Mouse (Mus musculus): ENCODE data around the gene Pirt.

Pirt gene

DNA sequence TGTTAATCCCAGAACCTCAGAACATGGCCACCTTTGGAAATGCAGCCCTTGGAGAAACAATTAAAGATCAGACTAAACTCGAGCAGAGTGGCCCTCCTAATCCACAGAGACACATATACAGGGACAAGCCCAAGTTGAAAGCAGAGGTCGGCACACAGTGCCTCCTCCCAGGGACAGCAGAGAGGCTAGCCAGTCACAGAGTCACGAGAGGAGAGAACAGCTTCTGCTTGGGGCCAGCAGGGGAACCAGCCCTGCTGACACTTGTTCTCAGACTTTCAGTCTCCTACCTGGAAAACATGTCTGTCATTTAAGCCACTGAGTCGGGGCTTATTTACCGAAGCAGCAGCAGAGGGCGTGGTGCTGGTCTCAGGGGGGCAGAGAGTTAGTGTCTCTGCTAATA lies 34.7 kb downstream of the Pirt start:
- no peak for DNase-seq (ENCODE audit: low read depth, low spot score)

DNA sequence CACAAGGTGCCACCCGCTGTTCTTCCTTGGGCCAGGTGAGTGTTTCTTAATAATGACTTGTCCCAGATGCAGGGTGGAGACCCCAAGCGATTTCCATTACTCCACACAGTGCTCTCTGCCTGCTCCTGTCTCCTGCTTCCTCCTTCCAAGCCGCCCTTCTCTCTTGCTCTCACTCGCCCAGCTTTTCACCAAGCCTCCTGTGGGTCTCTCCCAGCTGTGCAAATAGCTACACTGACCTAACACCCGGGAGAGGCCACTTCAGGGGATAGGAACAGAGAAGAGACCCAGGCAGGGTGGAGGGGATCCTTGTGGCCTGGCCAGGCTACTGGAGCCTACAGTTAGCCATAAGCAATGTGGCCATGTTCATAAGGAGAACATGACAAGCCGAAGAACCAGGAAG lies 35.1 kb downstream of the Pirt start:
- no peak for DNase-seq (ENCODE audit: low read depth, low spot score)

DNA sequence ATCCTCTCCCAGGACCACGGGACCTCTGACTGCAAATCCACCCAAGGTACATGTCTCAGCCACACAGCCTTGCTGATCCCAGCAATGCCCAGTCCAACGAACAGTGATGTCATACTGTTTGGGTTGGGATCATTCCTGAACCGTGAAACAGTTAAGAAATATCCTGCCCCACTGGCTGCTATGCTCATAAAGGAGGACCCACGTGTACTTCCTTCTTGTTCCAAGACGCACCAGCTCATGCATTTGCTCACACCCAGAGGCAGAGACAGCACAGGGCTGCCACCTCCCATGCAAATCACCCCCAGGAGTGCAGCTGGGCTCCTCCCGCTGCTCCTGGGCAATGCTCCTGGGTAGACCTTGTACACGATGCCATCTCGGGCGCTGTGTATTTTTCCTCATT lies 44.5 kb downstream of the Pirt start, which contains the start of gene Tmem238l:
TSS of gene Tmem238l (plus strand) at position 336 of the 400 bp plus-strand sequence.
- no peak for DNase-seq (ENCODE audit: low read depth, low spot score)

GRCm38 (mm10) chr11:66960797-66961196 lies 49.0 kb downstream of the Pirt start:
- DNase-seq (ENCODE audit: low read depth, low spot score) = no peak

GRCm38 (mm10) chr11:66961447-66962176 lies 49.8 kb downstream of the Pirt start:
- peak; percentile 9 for DNase-seq (ENCODE audit: low read depth, low spot score)

DNA sequence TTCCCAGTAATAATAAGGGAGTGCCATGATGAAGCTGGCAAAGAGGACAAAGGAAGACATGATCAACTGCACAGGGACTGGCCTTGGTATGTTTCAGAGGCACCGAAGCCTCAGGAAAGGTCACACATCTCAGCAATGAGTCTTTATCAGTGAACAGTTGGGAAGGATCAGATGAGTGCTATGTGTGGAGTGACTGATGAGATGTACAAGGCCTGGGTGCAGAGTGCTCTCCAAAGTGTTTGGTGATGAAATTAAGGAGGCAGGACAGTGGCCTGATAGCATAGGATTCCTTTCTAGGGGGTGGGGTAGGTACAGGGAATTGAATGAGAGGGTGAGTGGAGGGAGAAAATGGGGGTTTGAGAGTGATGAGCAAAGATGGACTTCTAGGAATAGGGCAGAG lies 51.7 kb downstream of the Pirt start:
- no peak for DNase-seq (ENCODE audit: low read depth, low spot score)

GRCm38 (mm10) chr11:66966500-66967116 lies 54.8 kb downstream of the Pirt start:
- DNase-seq (ENCODE audit: low read depth, low spot score) = no peak

DNA sequence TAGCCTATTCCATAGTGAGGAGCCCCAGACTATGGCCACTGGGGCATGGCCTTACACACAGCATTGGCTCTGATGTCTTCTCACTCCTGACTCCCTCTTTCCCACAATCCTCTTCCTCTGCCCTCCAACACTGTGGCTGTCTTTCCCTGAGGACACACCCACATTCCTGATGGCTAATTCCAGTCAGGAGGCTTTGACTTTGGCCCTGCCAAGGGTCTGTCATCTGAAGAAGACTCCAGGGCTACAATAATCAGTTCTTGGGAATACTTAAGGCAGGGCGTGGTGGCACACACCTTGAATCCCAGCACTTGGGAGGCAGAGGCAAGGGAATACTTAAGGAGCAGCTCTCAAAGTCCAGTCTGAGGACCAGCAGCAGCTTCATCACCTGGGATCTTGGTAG lies 56.8 kb downstream of the Pirt start:
- DNase-seq (ENCODE audit: low read depth, low spot score) = no peak

GRCm38 (mm10) chr11:66973507-66973906 lies 61.7 kb downstream of the Pirt start:
- no peak for DNase-seq (ENCODE audit: low read depth, low spot score)

DNA sequence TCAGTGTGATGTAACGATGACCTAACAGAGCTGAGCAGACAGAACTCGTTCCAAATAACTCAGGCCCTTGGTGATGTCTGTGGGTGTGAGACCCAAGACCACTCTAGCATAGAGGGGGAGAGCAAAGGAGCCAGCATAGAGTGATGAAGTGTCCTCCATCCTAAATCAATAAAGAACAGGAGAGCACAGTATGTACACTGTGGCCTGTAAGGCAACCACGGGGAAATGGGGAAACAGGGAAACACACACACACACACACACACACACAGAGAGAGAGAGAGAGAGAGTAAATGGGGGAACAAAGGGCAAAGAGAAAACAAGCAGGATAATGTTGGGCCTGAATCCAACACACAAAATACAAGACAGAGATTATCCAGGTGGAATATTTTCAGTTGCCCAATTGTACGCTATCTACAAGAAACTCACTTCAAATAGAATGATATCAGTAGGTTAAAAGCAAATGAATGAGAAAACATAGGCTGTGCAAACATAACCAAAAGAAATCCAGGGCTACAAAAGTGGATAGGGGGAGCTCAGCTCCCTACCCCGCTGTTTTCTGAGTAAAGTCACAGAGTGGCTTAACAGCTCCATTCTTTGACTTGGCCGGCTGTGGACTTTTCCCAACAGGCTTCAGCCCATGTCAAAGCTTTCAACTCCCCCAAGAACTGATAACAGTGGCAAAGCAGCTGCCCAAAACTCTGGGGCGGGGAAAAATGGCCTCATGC lies 64.0 kb downstream of the Pirt start:
- no peak for DNase-seq (ENCODE audit: low read depth, low spot score)

Data from CD4-positive helper T cell, adult 2 months (primary cell).